Mouse (Mus musculus) hindbrain, embryonic 16.5 days (tissue): ENCODE results near the gene Utp3. TPM values are rescaled to one million over a fixed set of nuclear protein-coding genes. Genes with fewer than 3 reads are reported as not detected.

ENCODE experiments used
- ATAC-seq: fragments of 200-750 bp; cut with Nextera tagmentation; 2 replicates; pipeline ENCODE4 v1.8.0; 2017; ENCODE audit warnings: moderate TSS enrichment, moderate library complexity
- H3K27ac ChIP-seq: fragments of 300-500 bp; sonication (generic); 2 replicates; pipeline ENCODE4 v1.5.1; 2014; ENCODE audit warnings: low read depth, mild to moderate bottlenecking, control low read depth, low read length, moderate library complexity
- H3K27me3 ChIP-seq: fragments of 300-500 bp; sonication (generic); replicated peaks from 2 replicates; pipeline ENCODE4 v1.6.1; 2014; ENCODE audit warnings: low read length; ENCODE audit not compliant: control insufficient read depth, insufficient read depth
- H3K36me3 ChIP-seq: fragments of 300-500 bp; sonication (generic); 2 replicates; pipeline ENCODE4 v1.6.1; 2014; ENCODE audit warnings: mild to moderate bottlenecking, low read length, moderate library complexity, mixed read lengths; ENCODE audit not compliant: control insufficient read depth, insufficient read depth
- H3K4me1 ChIP-seq: fragments of 300-500 bp; sonication (generic); 2 replicates; pipeline ENCODE4 v1.6.1; 2014; ENCODE audit warnings: low read depth, low read length; ENCODE audit not compliant: control insufficient read depth, insufficient read depth
- H3K4me2 ChIP-seq: fragments of 300-500 bp; sonication (generic); 2 replicates; pipeline ENCODE4 v1.6.1; 2014; ENCODE audit warnings: mild to moderate bottlenecking, low read length, control low read depth, moderate library complexity
- H3K4me3 ChIP-seq: fragments of 300-500 bp; sonication (generic); 2 replicates; pipeline ENCODE4 v1.5.1; 2014; ENCODE audit warnings: mild to moderate bottlenecking, low read length, control low read depth, moderate library complexity
- H3K9ac ChIP-seq: fragments of 300-500 bp; sonication (generic); 2 replicates; pipeline ENCODE4 v1.6.1; 2014; ENCODE audit warnings: low read depth, mild to moderate bottlenecking, control low read depth, low read length, moderate library complexity
- H3K9me3 ChIP-seq: fragments of 300-500 bp; sonication (generic); 2 replicates; pipeline ENCODE4 v1.6.1; 2014; ENCODE audit warnings: mild to moderate bottlenecking, low read length, moderate library complexity; ENCODE audit not compliant: control insufficient read depth
- WGBS: fragments of 180-500 bp; shearing (Covaris S2); extraction: QIAGEN DNeasy Blood & Tissue Kit; methylation state at CpG from one replicate; pipeline ENCODE4 v1.1.7; 2014; 5-methylcytosine and 5-hydroxymethylcytosine counted together
- polyA plus RNA-seq: library from polyadenylated mRNA; unstranded; fragments of >200 nt; fragmentation: Nextera tagmentation; extraction: Ambion mirVana; gene quantifications from 2 replicates; pipeline ENCODE4 v1.2.1, GENCODE M21; 2015

Utp3 gene
- polyA plus RNA-seq, 1 experiment from 2014 or later: 48.3 TPM

DNA sequence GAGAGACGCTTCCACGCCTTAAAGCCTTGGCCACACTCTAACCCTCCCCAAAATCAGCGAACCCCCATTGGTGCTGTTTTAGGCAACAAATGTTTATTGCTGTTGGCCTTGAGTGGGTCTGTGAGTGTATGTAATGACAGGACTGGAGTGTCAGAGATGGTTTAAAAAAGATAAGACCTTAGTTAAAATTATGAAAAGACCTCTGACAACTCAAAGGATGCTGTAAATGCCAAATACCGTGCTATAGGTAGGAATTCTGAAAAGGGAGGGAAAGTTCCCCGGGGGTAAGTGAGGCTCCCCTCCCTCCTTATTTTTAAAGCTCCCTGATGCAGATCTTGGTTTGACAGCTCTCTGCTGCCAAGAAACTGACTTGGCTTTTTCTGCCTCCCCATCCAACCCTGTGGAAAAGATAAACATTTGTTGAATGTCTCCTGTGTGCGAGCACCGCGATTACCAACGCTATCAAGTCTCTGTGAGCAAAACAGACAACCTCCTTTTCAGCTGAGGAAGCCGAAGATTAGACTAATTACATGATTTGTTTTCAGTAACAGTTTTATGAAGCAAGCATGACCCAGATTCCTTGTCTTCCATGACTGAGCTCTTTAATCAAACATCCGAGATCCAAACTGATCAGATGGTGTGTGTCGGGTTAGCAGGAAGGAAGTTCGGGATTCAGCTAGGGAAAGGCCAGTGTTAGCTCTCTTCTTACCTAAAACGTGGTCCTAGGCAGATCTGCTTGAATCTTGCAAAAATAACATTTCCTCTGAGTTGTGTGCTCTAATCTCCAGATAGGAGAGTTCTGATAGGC is 12.0 kb downstream of the Utp3 start:
- peak overlapping the region; percentile 98 for H3K4me3 ChIP-seq
- H3K4me1 ChIP-seq: peaks cover 17% of the 10 kb centered on the region
- no peak; the same call in 1 of the 2 replicates for ATAC-seq
- H3K27me3 ChIP-seq: no peaks in the 10 kb centered on the region
- peak overlapping the region; percentile 74 for H3K4me2 ChIP-seq
- WGBS: 3% methylated on average over 14 of the region's 14 CpGs
- H3K36me3 ChIP-seq: peaks cover 3% of the 10 kb centered on the region; the same call in 1 of the 2 replicates
- H3K9me3 ChIP-seq: no peaks in the 10 kb centered on the region
- peak overlapping the region; percentile 91 for H3K27ac ChIP-seq
- peak overlapping the region; percentile 88 for H3K9ac ChIP-seq

DNA sequence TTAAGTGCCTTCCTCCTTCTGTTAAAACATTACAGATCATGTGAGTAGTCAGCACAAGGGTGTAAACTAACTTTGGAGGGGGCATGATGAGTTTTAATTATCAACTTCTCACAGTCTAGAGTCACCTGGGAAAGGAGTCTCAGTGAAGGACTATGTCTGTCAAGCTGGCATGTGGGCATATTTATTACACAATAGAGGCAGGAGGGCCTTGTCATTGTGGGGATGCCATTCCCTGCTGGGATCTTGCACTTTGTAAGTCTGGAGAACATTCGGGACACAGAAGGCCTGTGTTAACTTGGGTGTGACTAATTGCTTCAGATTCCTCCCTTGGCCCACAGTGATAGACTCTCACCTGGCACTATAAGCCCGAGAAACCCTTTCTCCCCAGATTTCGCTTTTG is 15.3 kb downstream of the Utp3 start:
- H3K27ac ChIP-seq: no peak overlapping the region
- H3K27me3 ChIP-seq: no peaks in the 10 kb centered on the region
- 72% methylated on average over 3 of the region's 3 CpGs for WGBS
- peaks cover 12% of the 10 kb centered on the region for H3K4me1 ChIP-seq
- peaks cover 3% of the 10 kb centered on the region; the same call in 1 of the 2 replicates for H3K36me3 ChIP-seq
- H3K4me2 ChIP-seq: no peak overlapping the region
- no peak overlapping the region for H3K9ac ChIP-seq
- no peak for ATAC-seq
- no peak overlapping the region for H3K4me3 ChIP-seq
- no peaks in the 10 kb centered on the region for H3K9me3 ChIP-seq

DNA sequence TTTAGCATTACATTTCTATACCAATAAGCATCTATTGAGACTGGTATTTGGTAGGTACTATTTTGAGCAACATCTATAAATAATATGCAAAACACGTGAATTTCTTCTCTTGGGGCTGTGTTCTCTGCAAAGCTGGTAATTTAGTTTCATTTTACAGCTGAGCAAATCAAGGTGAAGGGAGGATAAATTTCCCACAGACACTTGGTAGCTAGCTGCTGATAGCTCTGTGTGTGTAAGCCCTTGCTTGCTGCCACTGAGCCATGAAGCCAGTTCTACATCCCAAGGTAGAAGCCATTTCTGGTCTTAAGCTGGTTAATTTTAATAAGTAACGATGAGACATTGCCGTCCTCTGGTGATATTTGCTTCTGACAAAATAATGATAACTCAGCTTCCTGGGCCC is 20.6 kb downstream of the Utp3 start:
- no peak for ATAC-seq
- Histone ChIP-seq H3K9ac (no peak overlapping the region), H3K27ac (no peak overlapping the region), H3K4me1 (no peaks in the 10 kb centered on the region), H3K36me3 (peaks cover 3% of the 10 kb centered on the region; the same call in 1 of the 2 replicates), H3K4me2 (no peak overlapping the region), H3K9me3 (no peaks in the 10 kb centered on the region), H3K27me3 (no peaks in the 10 kb centered on the region), H3K4me3 (no peak overlapping the region)
- WGBS: 84% methylated on average over 3 of the region's 3 CpGs

DNA sequence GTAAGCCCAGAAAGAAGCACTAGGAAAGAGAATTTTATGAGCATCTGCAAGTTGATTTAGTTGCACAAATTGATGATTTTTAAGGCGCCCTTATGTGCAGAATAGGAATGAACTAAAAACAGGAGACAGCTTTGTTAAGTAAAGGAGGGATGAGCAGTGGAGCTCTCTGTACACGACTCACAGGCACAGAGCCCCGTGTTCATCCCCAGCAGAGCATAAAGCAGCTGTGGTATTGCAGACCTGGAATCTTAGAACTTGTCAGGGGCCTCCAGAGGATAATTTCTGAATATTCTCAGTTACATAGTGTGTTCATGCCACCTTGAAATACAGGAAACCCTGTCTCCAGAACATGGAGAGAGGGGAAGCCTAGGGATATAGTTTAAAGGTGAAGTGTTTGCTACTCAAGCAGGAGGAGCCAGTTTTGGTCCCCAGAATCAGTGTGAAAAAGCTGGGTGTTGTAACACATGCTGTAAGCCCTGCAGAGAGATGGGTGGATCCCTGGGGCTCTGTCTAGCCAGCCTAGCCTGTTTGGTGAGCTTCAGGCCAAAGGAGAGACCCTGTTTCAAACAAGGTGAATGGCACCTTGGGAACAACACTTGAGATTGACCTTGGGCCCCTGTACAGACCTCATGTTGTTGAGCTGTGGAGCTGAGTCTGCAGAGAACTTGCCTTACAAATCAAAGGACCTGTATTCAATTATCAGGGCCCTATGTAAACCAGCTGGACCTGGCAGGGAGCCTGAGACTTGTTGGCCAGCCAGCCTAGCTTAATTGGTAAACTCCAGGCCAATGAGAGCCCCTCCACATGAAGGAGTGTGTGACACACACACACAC is 21.5 kb downstream of the Utp3 start:
- 67% methylated on average over 3 of the region's 3 CpGs for WGBS
- H3K9ac ChIP-seq: no peak overlapping the region

DNA sequence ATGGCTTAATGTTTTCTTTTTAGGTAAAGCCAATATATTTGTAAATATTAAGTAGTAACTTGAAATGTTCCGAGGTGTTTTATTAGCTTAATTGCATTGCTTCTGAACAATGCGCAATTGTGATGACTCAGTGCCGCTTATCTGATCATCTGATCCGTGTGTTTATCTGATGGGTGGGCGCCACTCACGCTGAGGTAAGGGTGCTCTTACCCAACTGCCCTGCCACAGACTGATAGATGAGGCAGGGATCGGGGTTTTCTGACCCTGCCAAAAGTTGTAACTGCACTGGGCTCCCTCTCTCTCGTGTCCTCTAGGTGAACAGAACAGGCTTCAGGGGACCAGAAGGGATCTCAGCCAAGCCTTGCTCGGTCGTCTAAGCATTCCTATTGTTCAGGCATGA is 26.4 kb downstream of the Utp3 start:
- Histone ChIP-seq H3K4me2 (no peak overlapping the region), H3K9ac (no peak overlapping the region), H3K36me3 (no peaks in the 10 kb centered on the region), H3K9me3 (no peaks in the 10 kb centered on the region), H3K27me3 (no peaks in the 10 kb centered on the region), H3K4me1 (peaks cover 6% of the 10 kb centered on the region), H3K27ac (no peak overlapping the region), H3K4me3 (no peak overlapping the region)
- WGBS: 86% methylated on average over 10 of the region's 10 CpGs
- no peak for ATAC-seq

More for the DNA sequence above, 21.5 kb downstream of the Utp3 start:
- no peak overlapping the region for H3K4me3 ChIP-seq
- H3K27me3 ChIP-seq: no peaks in the 10 kb centered on the region
- no peaks in the 10 kb centered on the region for H3K36me3 ChIP-seq
- H3K4me2 ChIP-seq: no peak overlapping the region
- ATAC-seq: 0 out of 2 replicates have a peak, but pooled peaks have one; percentile 19
- no peaks in the 10 kb centered on the region for H3K9me3 ChIP-seq
- H3K27ac ChIP-seq: no peak overlapping the region
- no peaks in the 10 kb centered on the region for H3K4me1 ChIP-seq

DNA sequence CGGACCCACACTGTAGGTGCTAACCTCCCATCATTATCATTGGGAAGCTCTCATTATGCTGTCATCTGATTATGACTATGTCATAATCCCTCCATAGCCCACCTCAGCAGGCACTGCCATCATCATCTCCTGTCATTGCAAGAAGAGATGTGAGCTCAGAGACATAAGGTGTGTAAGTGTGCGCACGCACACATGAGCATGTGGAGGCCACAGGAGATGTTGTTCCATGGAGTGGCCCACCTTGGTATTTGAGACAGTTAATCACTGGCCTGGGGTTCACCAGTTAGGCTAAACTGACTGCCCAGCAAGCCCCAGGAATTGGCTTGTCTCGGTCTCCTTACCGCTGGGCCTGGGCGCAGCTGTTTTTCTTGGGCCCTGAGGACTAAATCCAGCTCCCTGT is 27.1 kb downstream of the Utp3 start:
- Histone ChIP-seq H3K9ac (no peak overlapping the region), H3K36me3 (no peaks in the 10 kb centered on the region), H3K4me3 (no peak overlapping the region), H3K27ac (no peak overlapping the region), H3K27me3 (no peaks in the 10 kb centered on the region), H3K4me1 (peaks cover 13% of the 10 kb centered on the region), H3K4me2 (no peak overlapping the region), H3K9me3 (no peaks in the 10 kb centered on the region)
- no peak for ATAC-seq
- 91% methylated on average over 6 of the region's 6 CpGs for WGBS

DNA sequence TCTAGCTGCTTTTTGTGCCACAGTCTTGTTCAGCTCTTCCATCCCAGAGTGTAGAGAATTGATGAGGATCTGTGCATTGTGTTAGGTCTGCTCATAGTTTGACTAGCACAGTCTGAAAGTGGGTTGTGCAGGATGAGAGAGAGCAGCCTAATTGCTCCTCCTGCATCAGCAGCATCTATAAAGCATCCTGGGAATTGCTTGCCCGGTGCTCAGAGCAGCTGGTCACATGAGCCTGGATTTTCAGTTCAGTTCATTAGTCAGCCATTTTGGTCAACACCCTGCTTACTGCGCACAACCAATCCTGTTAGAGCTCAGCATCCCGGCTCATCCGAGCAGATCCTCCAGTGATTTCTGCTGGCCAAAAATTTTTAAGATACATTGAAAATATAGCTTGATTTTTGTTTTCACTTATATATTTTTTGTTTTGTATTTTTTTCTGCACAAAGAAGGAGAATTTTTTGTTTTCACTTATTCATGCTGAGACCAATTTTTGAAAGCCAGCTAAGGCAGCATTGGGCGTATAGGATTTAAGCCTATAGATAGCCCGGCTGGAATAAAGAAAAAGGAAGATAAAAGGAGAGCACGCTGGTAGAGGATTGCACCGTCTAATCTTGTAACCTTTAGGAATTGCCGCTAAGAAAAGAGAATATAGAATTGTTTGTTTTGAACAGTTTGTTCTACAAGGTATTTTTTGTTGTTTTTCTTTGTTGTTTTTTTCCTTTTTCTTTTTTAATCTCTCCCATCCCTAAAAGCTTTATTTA is 29.2 kb downstream of the Utp3 start:
- ATAC-seq: peak; percentile 97

DNA sequence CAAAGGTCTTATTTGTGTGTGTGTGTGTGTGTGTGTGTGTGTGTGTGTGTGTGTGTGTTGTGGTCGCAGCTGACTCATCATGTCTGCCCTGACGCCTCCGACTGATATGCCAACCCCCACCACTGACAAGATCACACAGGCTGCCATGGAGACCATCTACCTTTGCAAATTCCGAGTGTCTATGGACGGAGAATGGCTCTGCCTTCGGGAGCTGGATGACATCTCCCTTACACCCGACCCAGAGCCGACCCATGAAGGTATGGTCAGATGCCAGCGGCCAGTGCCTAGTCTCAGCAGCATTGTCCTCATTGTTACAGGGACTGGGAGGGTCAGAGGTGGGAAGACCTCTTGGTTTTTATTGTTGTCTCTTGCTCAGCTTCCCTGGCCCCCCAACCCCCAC is 29.8 kb downstream of the Utp3 start:
- Histone ChIP-seq H3K27ac (peak overlapping the region; percentile 77), H3K4me1 (peaks cover 37% of the 10 kb centered on the region), H3K4me2 (peak overlapping the region; percentile 80), H3K9me3 (no peaks in the 10 kb centered on the region), H3K27me3 (no peaks in the 10 kb centered on the region), H3K4me3 (peak overlapping the region; percentile 69), H3K36me3 (no peaks in the 10 kb centered on the region), H3K9ac (peak overlapping the region; percentile 76)
- 13% methylated on average over 9 of the region's 9 CpGs for WGBS
- peak; percentile 24 for ATAC-seq

More for the DNA sequence above, 29.2 kb downstream of the Utp3 start:
- peak overlapping the region; percentile 75 for H3K27ac ChIP-seq
- WGBS: 16% methylated on average over 9 of the region's 9 CpGs
- peak overlapping the region; percentile 76 for H3K9ac ChIP-seq
- H3K4me1 ChIP-seq: peaks cover 31% of the 10 kb centered on the region
- H3K27me3 ChIP-seq: no peaks in the 10 kb centered on the region
- H3K36me3 ChIP-seq: no peaks in the 10 kb centered on the region
- H3K9me3 ChIP-seq: no peaks in the 10 kb centered on the region
- H3K4me3 ChIP-seq: peak overlapping the region; percentile 69
- peak overlapping the region; percentile 80 for H3K4me2 ChIP-seq
